ENCODE assay signal across 12 mouse cellular contexts in genomic region chr1:179107761-179108694, GRCm38 (mm10).
DNase-seq lines count a peak whose midpoint lies in the region; ATAC-seq and TF ChIP-seq lines count a peak whose summit lies in the region.
"Had no signal": no experiment of that assay in that cellular context is flagged by ENCODE, and none has a peak within 500 bp of the region (broad histone marks: within the 10 kb centered on the region; RNA-seq: fewer than 3 reads in every experiment).

No protein-coding gene starts in this region.

- no peaks in the 10 kb centered on the region for H3K36me3 ChIP-seq in forebrain, embryonic 10.5 days (replicated peaks)
- H3K36me3 ChIP-seq in forebrain, embryonic 14.5 days (ENCODE audit: control insufficient read depth, insufficient read depth, low read length) = no peaks in the 10 kb centered on the region
- H3K36me3 ChIP-seq in stomach, embryonic 14.5 days (ENCODE audit: control insufficient read depth, insufficient read depth, low read length) = no peaks in the 10 kb centered on the region
- H3K36me3 ChIP-seq in stomach, postnatal 0 days (ENCODE audit: control insufficient read depth, insufficient read depth, low read length) = no peaks in the 10 kb centered on the region
- no peaks in the 10 kb centered on the region for H3K36me3 ChIP-seq in liver, embryonic 12.5 days
- H3K36me3 ChIP-seq: heart, embryonic 15.5 days; kidney, embryonic 15.5 days had no signal

- no peak overlapping the region for H3K9ac ChIP-seq in forebrain, embryonic 14.5 days (ENCODE audit: low read length)
- H3K9ac ChIP-seq in stomach, embryonic 14.5 days (replicated peaks; ENCODE audit: low read depth, low read length) = no peak overlapping the region
- no peak overlapping the region for H3K9ac ChIP-seq in stomach, postnatal 0 days (ENCODE audit: low read length)
- H3K9ac ChIP-seq in liver, embryonic 12.5 days = no peak overlapping the region
- H3K9ac ChIP-seq: heart, embryonic 15.5 days; kidney, embryonic 15.5 days had no signal

- H3K27ac ChIP-seq in forebrain, embryonic 10.5 days = 0 out of 2 replicates have a peak overlapping the region, but pooled peaks have one; percentile 20
- no peak overlapping the region for H3K27ac ChIP-seq in forebrain, embryonic 14.5 days (ENCODE audit: low read depth, low read length)
- peak overlapping the region; percentile 36; the same call in 1 of the 2 replicates for H3K27ac ChIP-seq in stomach, embryonic 14.5 days (ENCODE audit: low read length)
- H3K27ac ChIP-seq in stomach, postnatal 0 days (replicated peaks) = no peak overlapping the region
- H3K27ac ChIP-seq in liver, embryonic 12.5 days = 0 out of 2 replicates have a peak overlapping the region, but pooled peaks have one; percentile 45
- no peak overlapping the region for H3K27ac ChIP-seq in layer of hippocampus, adult 2 months
- H3K27ac ChIP-seq: heart, embryonic 15.5 days; kidney, embryonic 15.5 days had no signal

- no peak overlapping the region for H3K4me2 ChIP-seq in forebrain, embryonic 14.5 days (ENCODE audit: low read length)
- 0 out of 2 replicates have a peak overlapping the region, but pooled peaks have one; percentile 14 for H3K4me2 ChIP-seq in stomach, embryonic 14.5 days (replicated peaks; ENCODE audit: low read depth, low read length)
- no peak overlapping the region; the same call in 1 of the 2 replicates for H3K4me2 ChIP-seq in stomach, postnatal 0 days (replicated peaks; ENCODE audit: low read depth)
- H3K4me2 ChIP-seq in liver, embryonic 12.5 days = peak overlapping the region; percentile 34
- H3K4me2 ChIP-seq: heart, embryonic 15.5 days; kidney, embryonic 15.5 days had no signal

- no peak for ATAC-seq in forebrain, embryonic 14.5 days
- ATAC-seq in stomach, embryonic 14.5 days (ENCODE audit: insufficient number of reproducible peaks, insufficient read depth, low FRiP score, low read depth) = peak; percentile 66; the same call in 1 of the 2 replicates
- no peak for ATAC-seq in stomach, postnatal 0 days (ENCODE audit: low FRiP score, low TSS enrichment)
- no peak for ATAC-seq in liver, embryonic 12.5 days
- ATAC-seq: hindbrain, embryonic 16.5 days had no signal

- TF ChIP-seq CTCF in stomach, postnatal 0 days (IDR thresholded peaks at IDR 0.05; ENCODE audit: low read depth) = no peak
- TF ChIP-seq CTCF in layer of hippocampus, adult 2 months (conservative IDR thresholded peaks at IDR 0.05) = no peak

- peaks cover 37% of the 10 kb centered on the region for H3K4me1 ChIP-seq in forebrain, embryonic 10.5 days
- peaks cover 28% of the 10 kb centered on the region for H3K4me1 ChIP-seq in forebrain, embryonic 14.5 days (ENCODE audit: control insufficient read depth, insufficient read depth, low read length)
- peaks cover 25% of the 10 kb centered on the region for H3K4me1 ChIP-seq in stomach, embryonic 14.5 days (ENCODE audit: control insufficient read depth, insufficient read depth, low read length)
- H3K4me1 ChIP-seq in stomach, postnatal 0 days (replicated peaks; ENCODE audit: control insufficient read depth, insufficient read depth) = no peaks in the 10 kb centered on the region
- H3K4me1 ChIP-seq in liver, embryonic 12.5 days = peaks cover 25% of the 10 kb centered on the region
- H3K4me1 ChIP-seq: heart, embryonic 15.5 days had no signal

- WGBS in forebrain, embryonic 10.5 days = 55% methylated on average over 16 of the region's 16 CpGs
- WGBS in forebrain, embryonic 14.5 days = 37% methylated on average over 16 of the region's 16 CpGs
- 18% methylated on average over 16 of the region's 16 CpGs for WGBS in stomach, embryonic 14.5 days
- 26% methylated on average over 16 of the region's 16 CpGs for WGBS in stomach, postnatal 0 days
- 56% methylated on average over 16 of the region's 16 CpGs for WGBS in liver, embryonic 12.5 days (ENCODE audit: insufficient replicate concordance)

- H3K4me3 ChIP-seq in forebrain, embryonic 10.5 days = no peak overlapping the region
- H3K4me3 ChIP-seq in forebrain, embryonic 14.5 days (ENCODE audit: low read depth, low read length) = no peak overlapping the region
- no peak overlapping the region for H3K4me3 ChIP-seq in stomach, embryonic 14.5 days (ENCODE audit: low read depth, low read length)
- H3K4me3 ChIP-seq in stomach, postnatal 0 days (ENCODE audit: low read depth, low read length) = no peak overlapping the region
- H3K4me3 ChIP-seq in liver, embryonic 12.5 days = peak overlapping the region; percentile 11; the same call in 1 of the 2 replicates
- no peak overlapping the region for H3K4me3 ChIP-seq in layer of hippocampus, adult 2 months
- H3K4me3 ChIP-seq: heart, embryonic 15.5 days; kidney, embryonic 15.5 days had no signal

- DNase-seq in forebrain, embryonic 10.5 days (ENCODE audit: extremely low spot score, low spot score) = no peak
- DNase-seq in forebrain, embryonic 14.5 days (ENCODE audit: low spot score) = no peak
- DNase-seq in stomach, postnatal 0 days (ENCODE audit: low spot score) = no peak
- DNase-seq in thymus, postnatal 14 days = no peak
- no peak for DNase-seq in layer of hippocampus, postnatal 14 days (ENCODE audit: low spot score in 2 of 2)
- DNase-seq in layer of hippocampus, adult 2 months (ENCODE audit: low spot score in 2 of 2) = no peak
- DNase-seq: thymus, postnatal 4 days had no signal

- no peaks in the 10 kb centered on the region for H3K9me3 ChIP-seq in forebrain, embryonic 10.5 days
- no peaks in the 10 kb centered on the region for H3K9me3 ChIP-seq in forebrain, embryonic 14.5 days (replicated peaks; ENCODE audit: control insufficient read depth, low read length)
- H3K9me3 ChIP-seq in stomach, embryonic 14.5 days (ENCODE audit: control insufficient read depth, low read depth, low read length) = no peaks in the 10 kb centered on the region
- H3K9me3 ChIP-seq in stomach, postnatal 0 days (ENCODE audit: control insufficient read depth, low read length) = no peaks in the 10 kb centered on the region
- H3K9me3 ChIP-seq in liver, embryonic 12.5 days (replicated peaks) = no peaks in the 10 kb centered on the region
- H3K9me3 ChIP-seq: heart, embryonic 15.5 days; kidney, embryonic 15.5 days had no signal

- H3K27me3 ChIP-seq in forebrain, embryonic 10.5 days (ENCODE audit: poor library complexity, severe bottlenecking) = peaks cover 84% of the 10 kb centered on the region
- peaks cover 46% of the 10 kb centered on the region for H3K27me3 ChIP-seq in forebrain, embryonic 14.5 days (replicated peaks; ENCODE audit: control insufficient read depth, insufficient read depth, low read length)
- H3K27me3 ChIP-seq in stomach, embryonic 14.5 days (ENCODE audit: control insufficient read depth, insufficient read depth, low read length) = no peaks in the 10 kb centered on the region
- no peaks in the 10 kb centered on the region for H3K27me3 ChIP-seq in stomach, postnatal 0 days (ENCODE audit: control insufficient read depth, insufficient read depth, low read length)
- no peaks in the 10 kb centered on the region for H3K27me3 ChIP-seq in liver, embryonic 12.5 days (replicated peaks)
- H3K27me3 ChIP-seq: heart, embryonic 15.5 days; kidney, embryonic 15.5 days had no signal

- TF ChIP-seq EP300 in stomach, postnatal 0 days (optimal IDR thresholded peaks at IDR 0.05) = no peak

Comparison
In these comparisons a context has a peak if more than half of its experiments do, and no peak if none do; other contexts are left out.
1. H3K27ac ChIP-seq: peak in forebrain, embryonic 10.5 days (single experiment), stomach, embryonic 14.5 days (single experiment) and liver, embryonic 12.5 days (single experiment); none in forebrain, embryonic 14.5 days (single experiment), stomach, postnatal 0 days (single experiment) and layer of hippocampus, adult 2 months (single experiment).
2. H3K4me2 ChIP-seq: peak in stomach, embryonic 14.5 days (single experiment) and liver, embryonic 12.5 days (single experiment); none in forebrain, embryonic 14.5 days (single experiment) and stomach, postnatal 0 days (single experiment).